Mouse (Mus musculus) E14TG2a.4 (cell line): ENCODE results near the gene Znrf4.

Experiments
- CTCF ChIP-seq: conservative IDR thresholded peaks from 2 replicates; pipeline ENCODE4 v1.5.1; 2014; ENCODE audit warnings: low read length
- NANOG ChIP-seq: IDR thresholded peaks from 2 replicates; pipeline ENCODE4 v1.6.1; 2014; ENCODE audit warnings: borderline replicate concordance, low read length, mixed read lengths
- POU5F1 ChIP-seq: IDR thresholded peaks from 2 replicates; pipeline ENCODE4 v1.6.1; 2014; ENCODE audit warnings: low read length, borderline replicate concordance

GRCm38 (mm10) chr17:56550784-56551475 lies 38.7 kb upstream of the Znrf4 start:
- no peak for TF ChIP-seq CTCF
- no peak for TF ChIP-seq NANOG
- TF ChIP-seq POU5F1 = no peak
